In the genomic region with DNA sequence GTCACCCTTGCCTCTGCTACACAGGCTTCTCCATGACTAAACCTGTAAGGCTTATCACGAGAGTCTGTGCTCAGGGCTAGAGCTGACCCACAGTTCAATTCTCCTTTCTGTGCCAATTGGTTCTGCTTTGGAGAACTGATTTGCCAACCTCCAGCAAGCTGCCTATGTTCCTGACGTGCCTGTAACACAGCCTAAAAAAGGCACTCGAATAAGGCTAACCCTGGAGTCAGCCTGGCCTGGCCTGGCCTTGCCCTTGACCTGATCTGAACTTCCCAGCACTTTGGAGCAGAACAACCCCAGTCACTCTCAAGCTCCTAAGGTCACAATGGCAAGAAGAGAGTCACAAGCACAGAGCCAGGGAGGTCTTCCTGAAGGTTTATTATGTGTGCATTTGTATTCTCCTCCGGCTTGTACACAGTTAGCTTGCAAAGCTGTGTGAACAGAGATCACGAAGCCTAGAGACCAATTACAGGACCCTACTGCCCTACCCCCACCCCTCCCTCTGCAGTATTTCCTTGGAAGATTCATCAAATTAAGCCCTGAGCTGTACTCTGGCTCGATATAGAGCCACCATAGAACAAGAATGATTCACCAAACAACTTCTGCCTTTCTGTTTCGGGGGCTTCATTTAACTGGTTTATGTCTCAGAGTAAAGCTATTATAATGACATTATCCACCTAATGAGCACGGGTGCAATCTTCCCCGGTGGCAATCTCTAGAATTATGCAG, we compare ENCODE assay signal across 15 mouse cellular contexts. TPM values are rescaled to one million over a fixed set of nuclear protein-coding genes. Genes with fewer than 3 reads are reported as not detected.
DNase-seq lines count a peak whose midpoint lies in the region; ATAC-seq lines count a peak whose summit lies in the region.
"Had no signal": no experiment of that assay in that cellular context is flagged by ENCODE, and none has a peak within 500 bp of the region (broad histone marks: within the 10 kb centered on the region; RNA-seq: fewer than 3 reads in every experiment).

No protein-coding gene starts in this region.

- peaks cover 26% of the 10 kb centered on the region for H3K4me1 ChIP-seq in midbrain, embryonic 12.5 days
- H3K4me1 ChIP-seq in midbrain, embryonic 13.5 days (replicated peaks): peaks cover 25% of the 10 kb centered on the region
- H3K4me1 ChIP-seq in neural tube, embryonic 14.5 days (ENCODE audit: control insufficient read depth, insufficient read depth, low read length): peaks cover 4% of the 10 kb centered on the region; the same call in 1 of the 2 replicates

- H3K9me3 ChIP-seq in midbrain, embryonic 12.5 days: no peaks in the 10 kb centered on the region
- H3K9me3 ChIP-seq in midbrain, embryonic 13.5 days: no peaks in the 10 kb centered on the region
- no peaks in the 10 kb centered on the region for H3K9me3 ChIP-seq in neural tube, embryonic 14.5 days (ENCODE audit: control insufficient read depth, low read length)
- H3K9me3 ChIP-seq: embryonic facial prominence, embryonic 12.5 days; heart, embryonic 15.5 days had no signal

- no peak overlapping the region for H3K4me2 ChIP-seq in midbrain, embryonic 12.5 days (replicated peaks)
- H3K4me2 ChIP-seq in midbrain, embryonic 13.5 days (replicated peaks): no peak overlapping the region
- no peak overlapping the region for H3K4me2 ChIP-seq in neural tube, embryonic 14.5 days (ENCODE audit: low read depth, low read length)
- H3K4me2 ChIP-seq: embryonic facial prominence, embryonic 12.5 days; heart, embryonic 15.5 days had no signal

- no peak for ATAC-seq in midbrain, embryonic 12.5 days (ENCODE audit: low FRiP score, low read depth)
- no peak for ATAC-seq in midbrain, embryonic 13.5 days
- ATAC-seq in neural tube, embryonic 14.5 days (ENCODE audit: low read depth): peak; percentile 51; the same call in 1 of the 2 replicates
- ATAC-seq in monocyte, adult 5-6 weeks (replicated peaks; ENCODE audit: insufficient number of reproducible peaks, low FRiP score, low TSS enrichment, poor library complexity, severe bottlenecking): no peak
- ATAC-seq: inflammation-experienced regulatory T-cells, adult 6 months had no signal

- 52% methylated on average over 9 of the region's 9 CpGs for WGBS in midbrain, embryonic 12.5 days
- WGBS in midbrain, embryonic 13.5 days: 40% methylated on average over 9 of the region's 9 CpGs
- WGBS in neural tube, embryonic 14.5 days: 37% methylated on average over 9 of the region's 9 CpGs

- no peaks in the 10 kb centered on the region for H3K36me3 ChIP-seq in midbrain, embryonic 12.5 days
- no peaks in the 10 kb centered on the region for H3K36me3 ChIP-seq in midbrain, embryonic 13.5 days
- no peaks in the 10 kb centered on the region for H3K36me3 ChIP-seq in neural tube, embryonic 14.5 days (ENCODE audit: control insufficient read depth, insufficient read depth, low read length)
- H3K36me3 ChIP-seq: embryonic facial prominence, embryonic 12.5 days; heart, embryonic 15.5 days had no signal

- H3K9ac ChIP-seq in midbrain, embryonic 12.5 days (replicated peaks): no peak overlapping the region
- no peak overlapping the region for H3K9ac ChIP-seq in midbrain, embryonic 13.5 days (replicated peaks)
- H3K9ac ChIP-seq in neural tube, embryonic 14.5 days (replicated peaks; ENCODE audit: low read depth, low read length): no peak overlapping the region
- H3K9ac ChIP-seq: embryonic facial prominence, embryonic 12.5 days; heart, embryonic 15.5 days; liver, embryonic 14.5 days had no signal

- DNase-seq in heart, adult 11 months: peak; percentile 88
- DNase-seq in heart, postnatal 4 days: no peak
- DNase-seq in adrenal gland, postnatal 25 days: peak; percentile 38
- no peak for DNase-seq in embryo, embryonic 10 days (ENCODE audit: low spot score)
- DNase-seq: B cell, adult 2 months; left cerebral cortex, postnatal 4 days; lung, postnatal 14 days had no signal

- H3K27ac ChIP-seq in midbrain, embryonic 12.5 days (replicated peaks): 0 out of 2 replicates have a peak overlapping the region, but pooled peaks have one; percentile 39
- H3K27ac ChIP-seq in midbrain, embryonic 13.5 days: no peak overlapping the region
- no peak overlapping the region; the same call in 1 of the 2 replicates for H3K27ac ChIP-seq in neural tube, embryonic 14.5 days (ENCODE audit: low read depth, low read length)
- H3K27ac ChIP-seq: embryonic facial prominence, embryonic 12.5 days; heart, embryonic 15.5 days; liver, embryonic 14.5 days had no signal

- H3K4me3 ChIP-seq in midbrain, embryonic 12.5 days: no peak overlapping the region
- H3K4me3 ChIP-seq in midbrain, embryonic 13.5 days (replicated peaks): no peak overlapping the region
- no peak overlapping the region for H3K4me3 ChIP-seq in neural tube, embryonic 14.5 days (ENCODE audit: low read depth, low read length)
- H3K4me3 ChIP-seq: embryonic facial prominence, embryonic 12.5 days; heart, embryonic 15.5 days had no signal

- no peaks in the 10 kb centered on the region for H3K27me3 ChIP-seq in midbrain, embryonic 12.5 days
- no peaks in the 10 kb centered on the region for H3K27me3 ChIP-seq in midbrain, embryonic 13.5 days
- no peaks in the 10 kb centered on the region for H3K27me3 ChIP-seq in neural tube, embryonic 14.5 days (ENCODE audit: control insufficient read depth, insufficient read depth, low read length)
- H3K27me3 ChIP-seq: embryonic facial prominence, embryonic 12.5 days; heart, embryonic 15.5 days had no signal

RNA-seq across cellular contexts. Expression of a gene that starts 11.0 kb away (rescaled TPM):
- 10 to 100 TPM; 42.0 to 43.5 TPM for total RNA-seq in heart, postnatal 4 days (2021)
- 24.0 and 24.7 TPM in 2 replicates for polyA plus RNA-seq in midbrain, embryonic 12.5 days (2016; fragmentation: Nextera tagmentation; extraction: Ambion mirVana)
- 10.6 and 13.9 TPM in 2 replicates for polyA plus RNA-seq in midbrain, embryonic 13.5 days (2015; fragmentation: Nextera tagmentation; extraction: Ambion mirVana)
- 101 and 103 TPM in 2 replicates for total RNA-seq in adrenal gland, postnatal 25 days (2021)
- polyA plus RNA-seq in neural tube, embryonic 14.5 days (2014; fragmentation: Nextera tagmentation; extraction: Ambion mirVana): 16.7 and 19.1 TPM in 2 replicates
- total RNA-seq in monocyte, adult 5-6 weeks (2017): 66.7 to 92.9 TPM (median 70.2 TPM) in 3 replicates

Comparison
In these comparisons a context has a peak if more than half of its experiments do, and no peak if none do; other contexts are left out.
1. DNase-seq: peak in heart, adult 11 months (single experiment) and adrenal gland, postnatal 25 days (single experiment); none in heart, postnatal 4 days (single experiment) and embryo, embryonic 10 days (single experiment).